Mouse (Mus musculus) intestine, embryonic 14.5 days (tissue): ENCODE measurements around the gene Dnttip1. TPM values are rescaled to one million over a fixed set of nuclear protein-coding genes. Genes with fewer than 3 reads are reported as not detected.

Experiments used
- ATAC-seq: fragments of 200-750 bp; cut with Nextera tagmentation; replicated peaks from 2 replicates; pipeline ENCODE4 v1.8.0; 2017; ENCODE audit warnings: low read depth, moderate number of reproducible peaks, moderate TSS enrichment, moderate library complexity; ENCODE audit not compliant: low FRiP score, low TSS enrichment
- DNase-seq: peaks from one replicate; pipeline ENCODE4 v3.0.0-alpha.2; 2018; ENCODE audit warnings: low spot score
- H3K27ac ChIP-seq: fragments of 300-500 bp; sonication (generic); 2 replicates; pipeline ENCODE4 v1.5.1; 2014; ENCODE audit warnings: low read depth, mild to moderate bottlenecking, control low read depth
- H3K27me3 ChIP-seq: fragments of 300-500 bp; sonication (generic); replicated peaks from 2 replicates; pipeline ENCODE4 v1.6.1; 2014; ENCODE audit warnings: low read length, control low read depth; ENCODE audit not compliant: control insufficient read depth, insufficient read depth
- H3K36me3 ChIP-seq: fragments of 300-500 bp; sonication (generic); 2 replicates; pipeline ENCODE4 v1.6.1; 2014; ENCODE audit warnings: low read length, control low read depth; ENCODE audit not compliant: control insufficient read depth, insufficient read depth
- H3K4me1 ChIP-seq: fragments of 300-500 bp; sonication (generic); replicated peaks from 2 replicates; pipeline ENCODE4 v1.6.1; 2014; ENCODE audit warnings: low read length, control low read depth, mixed read lengths; ENCODE audit not compliant: control insufficient read depth, insufficient read depth
- H3K4me2 ChIP-seq: fragments of 300-500 bp; sonication (generic); 2 replicates; pipeline ENCODE4 v1.6.1; 2014; ENCODE audit warnings: low read length
- H3K4me3 ChIP-seq: fragments of 300-500 bp; sonication (generic); 2 replicates; pipeline ENCODE4 v1.5.1; 2014; ENCODE audit warnings: low read depth, low read length, control low read depth, mixed read lengths
- H3K9ac ChIP-seq: fragments of 300-500 bp; sonication (generic); 2 replicates; pipeline ENCODE4 v1.6.1; 2014; ENCODE audit warnings: mild to moderate bottlenecking, low read length
- H3K9me3 ChIP-seq: fragments of 300-500 bp; sonication (generic); 2 replicates; pipeline ENCODE4 v1.6.1; 2016; ENCODE audit warnings: low read length, control low read depth; ENCODE audit not compliant: control insufficient read depth
- WGBS: fragments of 180-500 bp; shearing (Covaris S2); extraction: QIAGEN DNeasy Blood & Tissue Kit; methylation state at CpG from one replicate; pipeline ENCODE4 v1.1.7; 2014; 5-methylcytosine and 5-hydroxymethylcytosine counted together
- polyA plus RNA-seq: library from polyadenylated mRNA; unstranded; fragments of >200 nt; fragmentation: Nextera tagmentation; extraction: Ambion mirVana; gene quantifications from 2 replicates; pipeline ENCODE4 v1.2.1, GENCODE M21; 2014

Gene Dnttip1
- polyA plus RNA-seq, result 66.4 and 67.0 TPM in 2 replicates

DNA sequence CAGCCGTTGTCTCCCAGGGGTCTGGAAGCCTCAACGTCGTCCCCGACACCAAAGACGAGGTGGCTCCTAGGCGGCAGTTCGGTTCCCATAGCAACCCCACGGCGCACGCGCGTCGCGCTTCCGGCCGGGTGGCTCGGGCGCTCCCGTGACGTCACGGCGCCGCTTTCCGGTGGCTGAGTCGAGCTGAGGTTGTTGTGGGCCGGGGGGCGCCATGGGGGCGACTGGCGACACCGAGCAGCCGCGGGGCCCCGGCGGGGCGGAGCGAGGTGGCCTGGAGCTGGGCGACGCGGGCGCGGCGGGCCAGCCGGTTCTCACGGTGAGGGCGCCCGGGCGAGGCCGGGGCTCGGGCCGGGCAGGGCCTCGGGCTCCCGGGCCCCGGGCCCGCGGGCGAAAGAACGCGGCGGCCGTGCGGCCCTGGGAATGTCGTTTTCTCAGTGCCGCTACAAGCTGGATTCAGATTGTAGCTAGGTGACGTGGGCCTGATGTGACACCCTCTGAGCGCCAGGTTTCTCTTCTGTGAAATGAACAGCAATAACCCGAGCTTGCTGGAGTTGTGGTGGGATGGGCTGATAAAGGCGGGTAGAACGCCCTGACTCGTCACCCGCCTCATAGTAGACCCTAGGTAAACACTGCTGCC is at the start of gene Dnttip1, which contains the start of gene Wfdc3:
Gene Dnttip1, plus strand, starts transcription at position 141 of the 637 bp plus-strand sequence.
Gene Wfdc3, minus strand, starts transcription at position 89 of the 637 bp plus-strand sequence.
- under 1% methylated on average over 70 of the region's 70 CpGs for WGBS

DNA sequence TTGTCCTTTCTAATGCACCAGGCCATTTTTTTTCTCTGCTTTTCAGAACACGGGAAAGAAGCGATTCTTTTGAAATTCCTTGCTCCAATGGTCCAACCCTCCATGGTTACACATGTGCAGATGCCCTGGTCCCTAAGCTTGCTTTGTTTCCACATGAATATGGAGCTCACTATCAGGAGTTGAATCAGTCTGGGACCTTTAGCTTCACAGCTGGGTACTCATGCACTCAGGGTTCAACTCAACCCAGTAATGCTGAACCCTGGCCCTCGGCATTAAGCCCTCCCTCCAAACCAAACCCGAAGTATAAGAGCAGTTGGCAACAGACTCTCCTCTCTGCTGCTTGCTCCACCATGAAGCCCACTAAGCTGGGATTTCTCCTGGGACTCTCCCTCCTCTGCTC is 47.6 kb upstream of the Dnttip1 start, which contains the start of gene Spint4:
Gene Spint4, plus strand, starts transcription at position 301 of the 400 bp plus-strand sequence.
- WGBS, result 80% methylated on average over 4 of the region's 4 CpGs
- DNase-seq (no peak), ATAC-seq (no peak)
- no peak within 1 kb of the TSS for H3K27ac ChIP-seq
- H3K9me3 ChIP-seq, result no peaks in the 10 kb centered on the region
- no peaks in the 10 kb centered on the region for H3K27me3 ChIP-seq
- no peaks in the 10 kb centered on the region for H3K4me1 ChIP-seq
- H3K9ac ChIP-seq, result no peak within 1 kb of the TSS
- no peaks in the 10 kb centered on the region for H3K36me3 ChIP-seq
- no peak within 1 kb of the TSS for H3K4me2 ChIP-seq
- H3K4me3 ChIP-seq, result no peak within 1 kb of the TSS

More for the DNA sequence above, at the start of gene Dnttip1, which contains the start of gene Wfdc3:
- ATAC-seq (peak; percentile 92), DNase-seq (peak; percentile 97)
- H3K36me3 ChIP-seq, result peaks cover 36% of the 10 kb centered on the region
- H3K9ac ChIP-seq, result peak within 1 kb of the TSS; percentile 95
- no peaks in the 10 kb centered on the region for H3K27me3 ChIP-seq
- 0 out of 2 replicates have a peak within 1 kb of the TSS, but pooled peaks have one; percentile 16 for H3K27ac ChIP-seq
- H3K4me1 ChIP-seq, result peaks cover 11% of the 10 kb centered on the region
- peak within 1 kb of the TSS; percentile 84 for H3K4me3 ChIP-seq
- H3K4me2 ChIP-seq, result peak within 1 kb of the TSS; percentile 97
- no peaks in the 10 kb centered on the region for H3K9me3 ChIP-seq

GRCm38 (mm10) chr2:164700959-164701358 is 44.8 kb upstream of the Dnttip1 start:
- H3K9me3 ChIP-seq, result 0 out of 2 replicates have a peak, but pooled peaks cover 3% of the 10 kb centered on the region
- no peak overlapping the region for H3K4me3 ChIP-seq
- no peaks in the 10 kb centered on the region for H3K4me1 ChIP-seq
- no peaks in the 10 kb centered on the region for H3K36me3 ChIP-seq
- H3K27me3 ChIP-seq, result no peaks in the 10 kb centered on the region
- ATAC-seq (no peak), DNase-seq (no peak)
- H3K4me2 ChIP-seq, result no peak overlapping the region
- no peak overlapping the region for H3K9ac ChIP-seq
- WGBS, result 42% methylated on average over 5 of the region's 5 CpGs
- H3K27ac ChIP-seq, result no peak overlapping the region

GRCm38 (mm10) chr2:164701761-164702160 is 44.0 kb upstream of the Dnttip1 start:
- WGBS, result 89% methylated on average over 5 of the region's 5 CpGs
- H3K36me3 ChIP-seq, result no peaks in the 10 kb centered on the region

DNA sequence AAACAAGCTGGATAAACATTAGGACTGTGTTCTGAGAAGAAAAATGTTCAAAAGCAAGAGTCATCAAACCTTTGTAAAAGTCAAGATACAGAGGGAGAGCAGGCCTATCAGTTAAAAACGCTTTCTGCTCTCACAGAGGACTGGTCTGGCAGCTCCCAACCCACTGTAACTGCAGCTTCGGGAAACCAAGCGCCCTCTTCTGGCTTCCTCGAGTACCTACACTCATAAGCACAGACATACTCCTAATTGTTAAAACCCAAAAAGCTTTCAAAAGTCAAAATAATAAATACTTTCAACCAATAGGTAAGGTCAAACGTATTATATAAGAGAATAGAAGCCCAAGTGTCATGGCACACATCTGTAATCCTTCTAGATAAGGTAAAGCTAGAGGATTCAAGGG is 41.5 kb upstream of the Dnttip1 start:
- H3K4me2 ChIP-seq, result no peak overlapping the region
- DNase-seq (no peak), ATAC-seq (no peak)
- H3K27ac ChIP-seq, result no peak overlapping the region
- no peaks in the 10 kb centered on the region for H3K4me1 ChIP-seq
- no peaks in the 10 kb centered on the region for H3K27me3 ChIP-seq
- H3K36me3 ChIP-seq, result no peaks in the 10 kb centered on the region
- H3K9me3 ChIP-seq, result 0 out of 2 replicates have a peak, but pooled peaks cover 3% of the 10 kb centered on the region
- H3K4me3 ChIP-seq, result no peak overlapping the region
- no peak overlapping the region for H3K9ac ChIP-seq
- WGBS, result 79% methylated on average over 5 of the region's 5 CpGs

More at GRCm38 (mm10) chr2:164701761-164702160, 44.0 kb upstream of the Dnttip1 start:
- Histone ChIP-seq H3K9me3 (0 out of 2 replicates have a peak, but pooled peaks cover 3% of the 10 kb centered on the region), H3K4me2 (no peak overlapping the region), H3K27ac (no peak overlapping the region), H3K4me1 (no peaks in the 10 kb centered on the region), H3K9ac (no peak overlapping the region), H3K4me3 (no peak overlapping the region), H3K27me3 (no peaks in the 10 kb centered on the region)
- no peak for DNase-seq
- ATAC-seq, result no peak

DNA sequence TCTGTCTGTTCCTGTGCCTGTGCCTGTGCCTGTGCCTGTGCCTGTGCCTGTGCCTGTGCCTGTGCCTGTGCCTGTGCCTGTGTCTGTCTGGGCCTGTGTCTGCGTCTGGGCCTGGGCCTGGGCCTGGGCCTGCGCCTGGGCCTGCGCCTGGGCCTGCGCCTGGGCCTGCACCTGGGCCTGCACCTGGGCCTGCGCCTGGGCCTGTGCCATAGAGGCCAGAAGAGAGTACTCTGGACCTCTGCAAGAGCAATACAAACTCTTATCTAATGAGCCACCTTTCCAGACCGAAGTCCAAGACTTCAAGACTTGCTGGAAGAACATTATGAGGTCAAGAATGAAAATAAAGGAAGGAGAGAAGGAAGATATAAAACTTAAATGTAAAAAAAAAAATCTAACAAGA is 40.5 kb upstream of the Dnttip1 start:
- no peak overlapping the region for H3K9ac ChIP-seq
- ATAC-seq (no peak), DNase-seq (no peak)
- H3K4me3 ChIP-seq, result no peak overlapping the region
- no peak overlapping the region for H3K4me2 ChIP-seq
- H3K36me3 ChIP-seq, result no peaks in the 10 kb centered on the region
- 87% methylated on average over 6 of the region's 6 CpGs for WGBS
- no peaks in the 10 kb centered on the region for H3K4me1 ChIP-seq
- H3K27me3 ChIP-seq, result no peaks in the 10 kb centered on the region
- no peak overlapping the region for H3K27ac ChIP-seq
- 0 out of 2 replicates have a peak, but pooled peaks cover 3% of the 10 kb centered on the region for H3K9me3 ChIP-seq

- H3K27ac ChIP-seq, result no peak overlapping the region
Observed at GRCm38 (mm10) chr2:164705991-164706390, 39.8 kb upstream of the Dnttip1 start.

DNA sequence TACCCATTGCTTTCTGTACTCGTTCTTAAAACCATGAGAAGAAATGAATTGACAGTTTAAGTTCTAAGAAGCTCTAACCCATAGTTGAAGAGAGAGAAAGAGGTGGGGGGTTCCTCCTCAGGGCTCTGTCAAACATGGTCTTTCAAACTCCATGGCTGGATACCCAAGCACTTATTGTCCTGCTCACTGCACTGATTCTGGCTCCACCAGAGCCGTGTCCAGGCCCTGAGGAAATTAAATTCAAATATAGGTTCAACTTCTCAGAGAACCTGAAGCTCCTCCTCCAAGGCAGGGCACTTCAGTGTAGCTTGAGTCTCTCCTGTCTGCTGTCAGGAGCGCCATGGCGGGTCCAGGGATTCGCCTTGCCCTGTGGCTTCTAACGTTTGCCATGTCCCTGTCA is 30.8 kb upstream of the Dnttip1 start, which contains the start of gene Spint5:
Gene Spint5, plus strand, starts transcription at position 301 of the 400 bp plus-strand sequence.
- Histone ChIP-seq H3K9me3 (no peaks in the 10 kb centered on the region), H3K4me1 (no peaks in the 10 kb centered on the region), H3K4me2 (no peak within 1 kb of the TSS), H3K9ac (no peak within 1 kb of the TSS), H3K27me3 (no peaks in the 10 kb centered on the region), H3K4me3 (no peak within 1 kb of the TSS), H3K36me3 (no peaks in the 10 kb centered on the region), H3K27ac (no peak within 1 kb of the TSS)
- ATAC-seq (no peak), DNase-seq (no peak)
- WGBS, result 84% methylated on average over 6 of the region's 6 CpGs

More at GRCm38 (mm10) chr2:164705991-164706390, 39.8 kb upstream of the Dnttip1 start:
- H3K4me1 ChIP-seq, result no peaks in the 10 kb centered on the region
- ATAC-seq (no peak), DNase-seq (no peak)
- H3K4me3 ChIP-seq, result no peak overlapping the region
- 89% methylated on average over 14 of the region's 14 CpGs for WGBS
- H3K9ac ChIP-seq, result no peak overlapping the region
- H3K36me3 ChIP-seq, result no peaks in the 10 kb centered on the region
- no peaks in the 10 kb centered on the region for H3K27me3 ChIP-seq
- H3K4me2 ChIP-seq, result no peak overlapping the region
- H3K9me3 ChIP-seq, result 0 out of 2 replicates have a peak, but pooled peaks cover 3% of the 10 kb centered on the region
